Mouse (Mus musculus) hindbrain, postnatal 0 days (tissue): ENCODE results near the gene Rasgef1b. TPM values are rescaled to one million over a fixed set of nuclear protein-coding genes. Genes with fewer than 3 reads are reported as not detected.

ENCODE experiments used
- ATAC-seq: fragments of 200-750 bp; cut with Nextera tagmentation; 2 replicates; pipeline ENCODE4 v1.8.0; 2017; ENCODE audit warnings: mild to moderate bottlenecking, moderate TSS enrichment, moderate library complexity
- DNase-seq: peaks from one replicate; pipeline ENCODE4 v3.0.0-alpha.2; 2015; ENCODE audit warnings: low spot score
- H3K27ac ChIP-seq: fragments of 300-500 bp; sonication (generic); 2 replicates; pipeline ENCODE4 v1.5.1; 2014; ENCODE audit warnings: mild to moderate bottlenecking
- H3K27me3 ChIP-seq: fragments of 300-500 bp; sonication (generic); 2 replicates; pipeline ENCODE4 v1.6.1; 2014; ENCODE audit warnings: low read length, mixed read lengths; ENCODE audit not compliant: insufficient read depth
- H3K36me3 ChIP-seq: fragments of 300-500 bp; sonication (generic); 2 replicates; pipeline ENCODE4 v1.6.1; 2014; ENCODE audit warnings: low read length, mixed read lengths; ENCODE audit not compliant: insufficient read depth
- H3K4me1 ChIP-seq: fragments of 300-500 bp; sonication (generic); 2 replicates; pipeline ENCODE4 v1.6.1; 2014; ENCODE audit warnings: antibody characterized with exemption, low read length, mixed read lengths; ENCODE audit not compliant: insufficient read depth
- H3K4me2 ChIP-seq: fragments of 300-500 bp; sonication (generic); 2 replicates; pipeline ENCODE4 v1.6.1; 2014; ENCODE audit warnings: low read depth, mild to moderate bottlenecking, low read length, moderate library complexity, mixed read lengths
- H3K4me3 ChIP-seq: fragments of 300-500 bp; sonication (generic); 2 replicates; pipeline ENCODE4 v1.5.1; 2014; ENCODE audit warnings: low read length
- H3K9ac ChIP-seq: fragments of 300-500 bp; sonication (generic); replicated peaks from 2 replicates; pipeline ENCODE4 v1.6.1; 2014; ENCODE audit warnings: mild to moderate bottlenecking, low read length, moderate library complexity, mixed read lengths
- H3K9me3 ChIP-seq: fragments of 300-500 bp; sonication (generic); 2 replicates; pipeline ENCODE4 v1.6.1; 2016; ENCODE audit warnings: low read length, mixed read lengths
- CTCF ChIP-seq: IDR thresholded peaks from 2 replicates; pipeline ENCODE4 v1.5.1; 2016; ENCODE audit warnings: antibody characterized with exemption, control low read depth, low read depth
- WGBS: fragments of 180-500 bp; shearing (Covaris S2); extraction: QIAGEN DNeasy Blood & Tissue Kit; methylation state at CpG from one replicate; pipeline ENCODE4 v1.1.7; 2014; 5-methylcytosine and 5-hydroxymethylcytosine counted together
- polyA plus RNA-seq: library from polyadenylated mRNA; unstranded; fragments of >200 nt; fragmentation: Nextera tagmentation; extraction: Ambion mirVana; gene quantifications from 2 replicates; pipeline ENCODE4 v1.2.1, GENCODE M21; 2015
- total RNA-seq: library from RNA; depleted of rRNA; stranded (reverse); fragments of >200 nt; gene quantifications from 2 replicates; pipeline ENCODE4 v1.2.3, GENCODE M21; 2014

The Rasgef1b gene
- total and polyA plus RNA-seq, 2 experiments from 2014 or later: 32.0 to 39.9 TPM

DNA sequence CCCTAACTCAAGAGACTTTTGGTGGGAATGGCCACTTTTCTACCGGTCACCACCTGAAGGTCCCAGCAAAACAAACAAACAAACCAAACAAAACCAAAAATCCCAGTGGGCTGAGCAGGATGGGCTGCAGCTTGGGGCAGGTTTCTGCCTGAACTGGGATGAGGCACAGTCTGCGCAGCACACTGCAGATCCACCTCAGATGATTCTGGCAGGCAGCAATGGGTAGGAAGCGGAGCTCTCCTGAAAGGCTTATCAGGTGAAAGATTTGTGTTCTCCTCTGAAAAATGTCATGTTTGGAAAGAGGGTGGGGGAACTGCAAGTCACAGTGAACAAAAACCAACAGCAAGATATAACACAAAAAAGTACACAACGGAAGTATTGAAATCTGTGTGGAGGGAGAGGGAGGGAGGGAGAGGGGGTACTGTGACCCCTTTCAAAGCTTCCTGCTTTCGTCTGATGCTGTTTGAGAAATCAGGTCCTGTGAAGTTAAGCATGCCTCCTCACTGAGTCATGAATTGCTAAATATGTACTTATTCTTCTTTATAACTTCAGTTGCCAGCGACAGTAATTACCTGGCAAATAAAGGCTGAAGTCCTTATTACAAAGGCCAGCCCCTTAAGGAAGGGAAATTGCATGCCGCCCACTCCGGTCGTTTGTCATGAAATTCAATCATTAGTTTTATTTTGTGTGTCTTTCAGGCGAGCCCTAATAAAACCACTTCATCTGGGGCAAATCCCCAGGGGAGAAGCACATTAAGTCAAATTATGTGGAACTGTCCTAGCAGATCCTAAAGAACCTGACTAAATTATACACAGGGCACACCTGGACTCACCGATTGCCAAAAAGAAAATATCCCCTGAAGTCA, 491.7 kb downstream of the Rasgef1b start:
- Histone ChIP-seq H3K9me3 (no peaks in the 10 kb centered on the region), H3K36me3 (no peaks in the 10 kb centered on the region), H3K27me3 (no peaks in the 10 kb centered on the region), H3K4me2 (no peak overlapping the region), H3K4me1 (no peaks in the 10 kb centered on the region), H3K4me3 (no peak overlapping the region), H3K9ac (no peak overlapping the region), H3K27ac (no peak overlapping the region)
- ATAC-seq (no peak), DNase-seq (no peak)
- no peak for TF ChIP-seq CTCF
- 80% methylated on average over 11 of the region's 11 CpGs for WGBS

DNA sequence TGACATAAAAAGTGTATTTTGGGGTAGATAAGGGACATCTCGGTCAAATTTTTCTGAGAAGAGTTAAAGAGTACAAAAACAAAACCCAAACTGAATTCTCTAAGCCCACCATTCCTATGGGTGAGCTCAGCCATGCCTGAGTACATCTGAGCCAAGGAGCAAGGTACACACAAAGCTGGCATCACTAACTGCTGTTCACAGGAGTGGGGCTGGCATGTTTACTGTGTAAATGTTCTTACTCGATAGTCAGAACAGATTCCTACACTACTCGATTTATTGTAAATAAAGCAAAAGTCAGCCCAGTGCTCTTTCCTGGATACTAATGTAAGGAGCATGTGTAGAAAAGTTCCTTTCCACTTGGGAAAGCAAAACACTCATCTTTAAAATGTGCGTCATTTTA, 492.4 kb downstream of the Rasgef1b start:
- Histone ChIP-seq H3K36me3 (no peaks in the 10 kb centered on the region), H3K4me2 (no peak overlapping the region), H3K9ac (no peak overlapping the region), H3K4me3 (no peak overlapping the region), H3K4me1 (no peaks in the 10 kb centered on the region), H3K27me3 (no peaks in the 10 kb centered on the region), H3K9me3 (no peaks in the 10 kb centered on the region), H3K27ac (no peak overlapping the region)
- TF ChIP-seq CTCF: no peak
- no peak for DNase-seq
- no peak for ATAC-seq
- 90% methylated on average over 4 of the region's 4 CpGs for WGBS

DNA sequence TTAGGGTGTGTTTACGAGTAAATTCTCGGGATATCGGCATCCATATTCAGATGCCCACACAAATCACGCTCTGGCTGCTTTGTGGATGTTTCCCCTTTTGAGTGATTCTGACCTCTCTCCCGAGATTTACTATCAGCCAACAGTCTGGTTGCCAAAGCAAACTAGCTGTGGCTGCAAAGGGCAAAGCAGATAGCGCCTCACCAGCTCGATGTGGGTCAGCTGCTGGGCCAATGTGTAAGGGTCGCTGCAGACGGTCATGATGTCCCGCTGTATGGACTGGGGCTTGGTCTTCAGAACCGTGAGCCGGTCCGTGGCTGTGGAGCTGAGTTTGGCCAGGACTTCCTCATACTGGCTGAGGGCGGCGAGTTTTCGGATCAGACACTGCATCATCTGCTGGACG, 494.6 kb downstream of the Rasgef1b start:
- TF ChIP-seq CTCF: no peak
- no peaks in the 10 kb centered on the region for H3K9me3 ChIP-seq
- no peaks in the 10 kb centered on the region; the same call in 1 of the 2 replicates for H3K36me3 ChIP-seq
- no peak overlapping the region for H3K9ac ChIP-seq
- H3K27me3 ChIP-seq: no peaks in the 10 kb centered on the region
- H3K4me1 ChIP-seq: no peaks in the 10 kb centered on the region
- WGBS: 94% methylated on average over 17 of the region's 17 CpGs
- no peak for DNase-seq
- H3K27ac ChIP-seq: no peak overlapping the region
- ATAC-seq: no peak
- H3K4me3 ChIP-seq: no peak overlapping the region
- H3K4me2 ChIP-seq: no peak overlapping the region

DNA sequence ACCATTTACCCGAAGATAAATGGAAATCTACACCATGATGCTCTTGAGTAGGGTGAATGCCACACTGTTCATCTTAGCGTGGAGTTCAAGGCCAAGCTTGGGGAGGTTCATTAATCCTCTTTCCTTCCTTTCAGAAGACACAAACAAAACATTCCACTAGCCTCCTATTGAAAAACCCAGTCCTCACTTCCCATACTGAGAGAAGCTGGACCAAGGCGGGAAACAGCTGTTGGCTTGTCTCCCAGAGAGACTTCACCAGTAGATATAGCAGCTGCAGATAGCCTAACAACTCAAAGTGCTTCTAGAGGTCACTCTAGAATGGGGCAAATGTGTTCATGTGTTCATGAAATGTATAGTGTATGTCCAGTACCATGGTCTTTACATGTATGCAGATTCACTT, 495.7 kb downstream of the Rasgef1b start:
- Histone ChIP-seq H3K9me3 (no peaks in the 10 kb centered on the region), H3K27ac (no peak overlapping the region), H3K4me1 (no peaks in the 10 kb centered on the region), H3K27me3 (no peaks in the 10 kb centered on the region), H3K36me3 (no peaks in the 10 kb centered on the region; the same call in 1 of the 2 replicates), H3K9ac (no peak overlapping the region), H3K4me2 (no peak overlapping the region), H3K4me3 (no peak overlapping the region)
- no peak for ATAC-seq
- no peak for DNase-seq
- WGBS: 61% methylated on average over 3 of the region's 3 CpGs
- no peak for TF ChIP-seq CTCF

DNA sequence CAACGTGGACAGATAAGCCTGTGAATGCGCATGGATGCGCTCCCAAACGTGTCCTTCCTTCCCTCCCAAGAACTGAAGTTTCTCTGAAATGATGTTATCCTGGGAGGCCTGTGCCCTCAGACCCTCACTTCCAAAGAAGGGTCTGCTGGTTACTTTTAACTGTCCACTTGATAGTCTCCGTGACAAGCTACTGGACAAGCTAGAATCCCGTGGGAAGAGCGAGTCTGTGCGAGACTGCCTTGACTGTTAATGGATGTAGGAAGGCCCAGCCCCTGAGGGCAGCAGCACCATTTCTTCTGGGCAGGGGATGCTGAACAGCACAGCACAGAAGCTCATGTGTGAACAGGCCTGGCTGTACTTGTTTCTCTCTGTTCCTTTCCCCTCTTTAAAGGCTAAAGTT, 496.5 kb downstream of the Rasgef1b start:
- no peaks in the 10 kb centered on the region; the same call in 1 of the 2 replicates for H3K36me3 ChIP-seq
- H3K4me3 ChIP-seq: no peak overlapping the region
- ATAC-seq (no peak), DNase-seq (no peak)
- no peak for TF ChIP-seq CTCF
- WGBS: 86% methylated on average over 8 of the region's 8 CpGs
- no peaks in the 10 kb centered on the region for H3K27me3 ChIP-seq
- H3K4me1 ChIP-seq: no peaks in the 10 kb centered on the region
- no peaks in the 10 kb centered on the region for H3K9me3 ChIP-seq
- no peak overlapping the region for H3K9ac ChIP-seq
- no peak overlapping the region for H3K27ac ChIP-seq
- no peak overlapping the region for H3K4me2 ChIP-seq

DNA sequence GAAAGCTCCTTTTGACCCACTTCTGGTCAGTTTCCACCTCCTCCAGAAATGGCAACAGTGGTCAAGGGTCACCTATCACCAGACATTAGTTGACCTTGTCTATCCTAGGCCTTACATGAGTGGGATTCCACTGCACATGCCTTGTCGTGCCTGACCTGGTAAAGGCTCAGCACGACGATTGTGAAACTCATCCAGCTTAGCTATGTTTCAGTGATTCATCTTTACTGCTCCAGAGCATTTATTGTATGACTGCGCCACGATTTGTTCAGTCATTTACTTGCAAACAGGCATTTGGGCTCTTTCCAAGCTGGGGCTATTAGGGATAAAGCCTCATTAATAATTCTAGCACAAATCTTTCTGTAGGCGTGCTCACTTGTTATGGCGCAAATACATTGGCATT, 498.4 kb downstream of the Rasgef1b start:
- DNase-seq (no peak), ATAC-seq (no peak)
- no peaks in the 10 kb centered on the region; the same call in 1 of the 2 replicates for H3K36me3 ChIP-seq
- no peaks in the 10 kb centered on the region for H3K9me3 ChIP-seq
- 64% methylated on average over 7 of the region's 7 CpGs for WGBS
- no peak overlapping the region for H3K27ac ChIP-seq
- H3K9ac ChIP-seq: no peak overlapping the region
- no peaks in the 10 kb centered on the region for H3K27me3 ChIP-seq
- H3K4me1 ChIP-seq: no peaks in the 10 kb centered on the region
- H3K4me2 ChIP-seq: no peak overlapping the region
- no peak overlapping the region for H3K4me3 ChIP-seq
- TF ChIP-seq CTCF: no peak

DNA sequence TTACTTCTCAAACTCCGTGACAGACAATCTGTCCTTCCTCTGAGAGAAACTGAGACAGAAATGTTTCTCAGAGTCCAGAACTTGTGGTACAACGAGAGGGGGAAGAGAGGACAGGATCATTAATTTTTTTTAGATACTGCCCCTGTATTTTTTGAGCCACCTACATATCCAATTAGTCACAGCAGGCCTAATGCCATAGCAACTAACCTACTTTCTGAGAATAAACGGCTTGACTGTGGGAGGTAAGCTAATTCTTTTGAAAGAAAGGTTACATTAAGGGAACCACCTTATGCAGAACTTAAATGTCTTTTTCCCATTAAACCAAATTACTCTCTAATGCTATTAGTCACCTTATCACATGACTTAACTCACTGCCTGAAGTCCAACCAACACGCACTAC, 501.5 kb downstream of the Rasgef1b start:
- no peak overlapping the region for H3K9ac ChIP-seq
- H3K9me3 ChIP-seq: no peaks in the 10 kb centered on the region
- H3K4me1 ChIP-seq: no peaks in the 10 kb centered on the region
- peaks cover 5% of the 10 kb centered on the region; the same call in 1 of the 2 replicates for H3K36me3 ChIP-seq
- DNase-seq: no peak
- no peaks in the 10 kb centered on the region for H3K27me3 ChIP-seq
- no peak for TF ChIP-seq CTCF
- WGBS: 61% methylated on average over 4 of the region's 4 CpGs
- no peak overlapping the region for H3K4me2 ChIP-seq
- no peak for ATAC-seq
- no peak overlapping the region for H3K27ac ChIP-seq
- H3K4me3 ChIP-seq: no peak overlapping the region
